Mouse (Mus musculus) neural tube, embryonic 11.5 days (tissue): ENCODE measurements around the gene Arid5b. TPM values are rescaled to one million over a fixed set of nuclear protein-coding genes. Genes with fewer than 3 reads are reported as not detected.

Experiments
- ATAC-seq: fragments of 200-750 bp; cut with Nextera tagmentation; 2 replicates; pipeline ENCODE4 v1.8.0; 2017; ENCODE audit warnings: moderate number of reproducible peaks, mild to moderate bottlenecking, moderate TSS enrichment, moderate library complexity; ENCODE audit not compliant: insufficient read depth, low FRiP score, low TSS enrichment
- DNase-seq: peaks from one replicate; pipeline ENCODE4 v3.0.0-alpha.2; 2015; ENCODE audit warnings: low spot score
- H3K27ac ChIP-seq: fragments of 300-500 bp; sonication (generic); 2 replicates; pipeline ENCODE4 v1.5.1; 2014; ENCODE audit warnings: low read depth, mild to moderate bottlenecking, low read length
- H3K27me3 ChIP-seq: fragments of 300-500 bp; sonication (generic); 2 replicates; pipeline ENCODE4 v1.6.1; 2014; ENCODE audit warnings: mild to moderate bottlenecking, low read length, mixed read lengths; ENCODE audit not compliant: control insufficient read depth, insufficient read depth
- H3K36me3 ChIP-seq: fragments of 300-500 bp; sonication (generic); 2 replicates; pipeline ENCODE4 v1.6.1; 2014; ENCODE audit warnings: mild to moderate bottlenecking, low read length, moderate library complexity, mixed read lengths; ENCODE audit not compliant: control insufficient read depth, insufficient read depth
- H3K4me1 ChIP-seq: fragments of 300-500 bp; sonication (generic); 2 replicates; pipeline ENCODE4 v1.6.1; 2014; ENCODE audit warnings: low read length, mixed read lengths; ENCODE audit not compliant: control insufficient read depth, insufficient read depth
- H3K4me2 ChIP-seq: fragments of 300-500 bp; sonication (generic); 2 replicates; pipeline ENCODE4 v1.6.1; 2014; ENCODE audit warnings: low read depth, mild to moderate bottlenecking, moderate library complexity
- H3K4me3 ChIP-seq: fragments of 300-500 bp; sonication (generic); 2 replicates; pipeline ENCODE4 v1.5.1; 2014; ENCODE audit warnings: low read depth, low read length
- H3K9ac ChIP-seq: fragments of 300-500 bp; sonication (generic); 2 replicates; pipeline ENCODE4 v1.6.1; 2014; ENCODE audit warnings: mild to moderate bottlenecking, low read length
- H3K9me3 ChIP-seq: fragments of 300-500 bp; sonication (generic); 2 replicates; pipeline ENCODE4 v1.6.1; 2016; ENCODE audit warnings: low read length; ENCODE audit not compliant: control insufficient read depth
- whole genome bisulfite sequencing: fragments of 180-500 bp; shearing (Covaris S2); extraction: QIAGEN DNeasy Blood & Tissue Kit; methylation state at CpG from one replicate; pipeline ENCODE4 v1.1.7; 2014; 5-methylcytosine and 5-hydroxymethylcytosine counted together
- polyA plus RNA-seq: library from polyadenylated mRNA; unstranded; fragments of >200 nt; fragmentation: Nextera tagmentation; extraction: Ambion mirVana; gene quantifications from 2 replicates; pipeline ENCODE4 v1.2.1, GENCODE M21; 2014

Gene Arid5b
- polyA plus RNA-seq, 1 experiment from 2014 or later: 15.0 TPM

DNA sequence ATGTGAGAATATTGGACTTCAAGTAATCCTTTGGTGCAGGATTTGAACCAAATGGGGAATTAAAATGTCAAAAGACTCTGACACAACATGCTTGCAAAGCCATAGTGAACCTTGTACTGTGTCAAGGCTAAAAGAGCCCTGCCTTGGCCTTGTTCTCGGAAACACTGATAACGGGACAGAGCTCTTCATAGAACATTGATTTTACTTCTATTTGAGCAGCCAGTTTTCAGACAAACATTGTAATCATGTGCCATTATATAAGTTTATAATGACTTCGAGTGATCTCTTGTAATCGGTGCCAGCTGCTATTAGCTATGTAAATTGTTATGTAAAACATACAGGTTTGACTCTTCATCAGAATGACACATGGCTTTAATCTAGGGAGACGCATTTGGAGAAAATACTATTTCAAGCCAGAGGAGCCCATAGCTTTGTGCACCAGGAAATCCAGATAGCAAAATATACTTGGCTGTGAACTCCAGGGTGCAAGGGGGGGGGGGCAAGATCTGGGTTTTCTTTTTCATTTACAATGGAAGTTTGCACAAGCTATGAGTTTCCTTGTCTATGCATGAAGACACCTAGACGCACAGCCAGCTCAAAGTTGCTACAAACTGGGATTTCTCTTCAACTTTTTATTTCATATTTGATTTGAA is 150.8 kb downstream of the Arid5b start:
- Histone ChIP-seq H3K27me3 (no peaks in the 10 kb centered on the region), H3K9me3 (no peaks in the 10 kb centered on the region), H3K4me3 (no peak overlapping the region), H3K36me3 (no peaks in the 10 kb centered on the region; the same call in 1 of the 2 replicates), H3K4me2 (no peak overlapping the region), H3K9ac (no peak overlapping the region), H3K4me1 (no peaks in the 10 kb centered on the region), H3K27ac (no peak overlapping the region)
- DNase-seq (no peak), ATAC-seq (no peak)
- WGBS: 89% methylated on average over 6 of the region's 6 CpGs

DNA sequence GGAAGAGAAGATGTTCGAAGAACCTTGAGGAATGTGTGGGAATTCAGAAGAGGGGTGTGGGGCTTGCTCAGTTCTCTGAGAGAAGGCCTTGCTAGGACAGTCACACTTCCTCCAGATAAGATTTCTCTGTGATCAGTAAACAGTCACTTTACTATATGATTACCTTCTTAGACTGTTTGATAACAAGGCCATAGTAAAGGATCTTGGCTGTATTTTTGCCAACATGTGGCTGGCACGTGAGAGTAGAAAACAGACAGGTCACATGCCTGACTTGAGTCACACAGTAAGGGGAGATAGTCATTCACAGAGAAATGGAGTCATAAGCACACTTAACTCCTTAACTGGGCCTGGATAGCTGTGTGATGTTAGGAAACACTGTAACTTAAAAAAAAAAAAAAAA is 151.4 kb downstream of the Arid5b start:
- H3K9me3 ChIP-seq: no peaks in the 10 kb centered on the region
- ATAC-seq: no peak
- no peaks in the 10 kb centered on the region for H3K27me3 ChIP-seq
- no peak overlapping the region for H3K4me3 ChIP-seq
- WGBS: 85% methylated on average over 2 of the region's 2 CpGs
- no peak overlapping the region for H3K4me2 ChIP-seq
- no peak overlapping the region for H3K9ac ChIP-seq
- no peak for DNase-seq
- H3K4me1 ChIP-seq: no peaks in the 10 kb centered on the region
- H3K36me3 ChIP-seq: no peaks in the 10 kb centered on the region; the same call in 1 of the 2 replicates
- no peak overlapping the region for H3K27ac ChIP-seq

DNA sequence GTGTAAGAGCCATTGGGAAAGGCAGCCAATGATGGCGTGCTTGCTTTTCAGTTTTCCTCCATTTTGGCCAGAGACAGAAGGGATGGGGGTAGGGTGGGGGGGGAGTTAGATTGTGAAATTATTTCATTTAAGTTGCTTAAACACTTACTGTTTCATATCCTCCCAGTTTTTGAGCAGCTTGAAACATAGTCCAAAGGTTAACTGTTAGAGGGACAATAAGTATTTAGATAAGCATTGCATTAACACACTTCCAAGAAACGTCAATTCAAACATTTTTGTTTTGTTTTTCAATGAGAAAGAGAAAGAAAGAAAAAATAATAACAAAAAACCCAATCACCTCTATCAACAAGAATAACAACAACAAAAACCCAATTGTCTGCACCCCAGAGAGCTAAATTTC is 152.0 kb downstream of the Arid5b start:
- Histone ChIP-seq H3K27ac (no peak overlapping the region), H3K9me3 (no peaks in the 10 kb centered on the region), H3K9ac (no peak overlapping the region), H3K4me2 (no peak overlapping the region), H3K4me3 (no peak overlapping the region), H3K27me3 (no peaks in the 10 kb centered on the region), H3K4me1 (no peaks in the 10 kb centered on the region), H3K36me3 (no peaks in the 10 kb centered on the region)
- 80% methylated on average over 2 of the region's 2 CpGs for WGBS
- DNase-seq (no peak), ATAC-seq (no peak)

DNA sequence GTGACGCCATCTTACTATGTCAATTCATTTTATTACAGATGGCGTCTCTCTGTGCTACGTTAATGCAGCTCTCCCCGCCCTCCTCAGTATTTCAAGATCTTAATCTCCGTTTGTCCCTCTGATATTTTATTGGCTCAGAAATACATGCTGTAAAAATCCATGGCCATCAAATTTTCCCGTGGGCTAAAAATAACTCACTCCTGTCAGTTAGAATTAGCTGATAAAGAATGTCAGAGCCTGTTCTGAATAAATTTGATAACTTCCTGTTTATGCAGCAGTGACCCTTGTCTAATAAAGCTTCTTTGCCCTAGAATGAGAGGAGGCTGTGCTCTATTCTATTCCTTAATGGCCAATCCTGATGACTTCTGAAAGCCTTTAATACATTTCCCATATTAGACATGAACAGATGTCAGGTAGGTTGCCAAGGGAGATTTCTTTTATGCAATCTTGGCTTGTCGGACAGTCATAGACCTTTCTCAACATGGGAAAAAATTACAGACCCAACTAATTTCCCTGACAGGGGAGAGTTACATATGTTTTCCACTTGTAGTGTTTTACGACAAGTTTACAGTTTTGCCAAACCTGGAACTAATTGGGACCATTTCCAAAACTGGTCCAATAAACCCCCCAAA is 152.5 kb downstream of the Arid5b start:
- Histone ChIP-seq H3K9ac (no peak overlapping the region), H3K27ac (no peak overlapping the region), H3K36me3 (no peaks in the 10 kb centered on the region), H3K4me1 (no peaks in the 10 kb centered on the region), H3K27me3 (no peaks in the 10 kb centered on the region), H3K4me2 (no peak overlapping the region), H3K9me3 (no peaks in the 10 kb centered on the region), H3K4me3 (no peak overlapping the region)
- 73% methylated on average over 8 of the region's 8 CpGs for WGBS
- ATAC-seq (no peak), DNase-seq (no peak)

DNA sequence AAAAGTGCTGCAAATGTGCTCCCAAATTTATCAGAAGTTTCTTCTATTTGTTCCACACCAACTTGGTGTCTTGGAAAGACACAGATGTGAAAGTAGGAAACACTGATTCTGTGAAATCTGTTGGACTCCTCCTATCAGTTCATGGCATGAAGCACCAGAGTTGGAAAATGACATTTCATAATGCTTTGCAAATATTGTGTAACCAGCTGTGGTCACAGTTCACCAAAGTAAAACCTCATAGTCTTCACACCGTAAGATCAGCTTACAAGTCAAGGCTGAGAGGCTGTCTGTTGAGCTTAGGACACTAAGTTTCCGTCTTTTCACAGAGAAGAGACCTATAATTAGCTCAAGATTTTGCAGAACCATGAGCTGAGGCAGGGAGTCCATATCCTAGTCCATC is 153.6 kb downstream of the Arid5b start:
- Histone ChIP-seq H3K36me3 (no peaks in the 10 kb centered on the region), H3K9me3 (no peaks in the 10 kb centered on the region), H3K4me3 (no peak overlapping the region), H3K9ac (no peak overlapping the region), H3K27ac (no peak overlapping the region), H3K4me2 (no peak overlapping the region), H3K4me1 (no peaks in the 10 kb centered on the region), H3K27me3 (no peaks in the 10 kb centered on the region)
- WGBS: 87% methylated on average over 2 of the region's 2 CpGs
- DNase-seq: no peak
- ATAC-seq: no peak

DNA sequence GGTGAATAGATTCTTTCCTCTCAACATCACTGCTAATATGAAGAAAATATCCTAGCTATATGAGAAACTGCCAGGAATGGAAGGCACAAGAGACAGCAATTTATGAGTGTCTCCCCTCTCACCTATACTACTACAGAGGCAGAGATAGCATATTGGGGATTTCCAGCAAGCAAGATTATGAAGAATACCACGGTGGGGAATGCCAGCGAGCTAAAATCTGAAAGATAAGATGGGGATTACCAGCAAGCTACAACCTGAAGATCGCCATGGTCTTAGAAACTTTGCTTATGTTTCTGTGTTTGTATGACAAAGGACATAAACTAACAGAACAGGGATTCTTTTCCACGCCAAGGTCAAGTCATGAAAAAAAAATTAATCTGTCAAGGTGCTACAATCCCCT is 155.1 kb downstream of the Arid5b start:
- no peaks in the 10 kb centered on the region for H3K27me3 ChIP-seq
- H3K4me1 ChIP-seq: no peaks in the 10 kb centered on the region
- ATAC-seq: no peak
- H3K4me2 ChIP-seq: no peak overlapping the region
- H3K4me3 ChIP-seq: no peak overlapping the region
- H3K9ac ChIP-seq: no peak overlapping the region
- no peak overlapping the region for H3K27ac ChIP-seq
- 93% methylated on average over 4 of the region's 4 CpGs for WGBS
- DNase-seq: no peak
- no peaks in the 10 kb centered on the region for H3K9me3 ChIP-seq
- H3K36me3 ChIP-seq: no peaks in the 10 kb centered on the region

DNA sequence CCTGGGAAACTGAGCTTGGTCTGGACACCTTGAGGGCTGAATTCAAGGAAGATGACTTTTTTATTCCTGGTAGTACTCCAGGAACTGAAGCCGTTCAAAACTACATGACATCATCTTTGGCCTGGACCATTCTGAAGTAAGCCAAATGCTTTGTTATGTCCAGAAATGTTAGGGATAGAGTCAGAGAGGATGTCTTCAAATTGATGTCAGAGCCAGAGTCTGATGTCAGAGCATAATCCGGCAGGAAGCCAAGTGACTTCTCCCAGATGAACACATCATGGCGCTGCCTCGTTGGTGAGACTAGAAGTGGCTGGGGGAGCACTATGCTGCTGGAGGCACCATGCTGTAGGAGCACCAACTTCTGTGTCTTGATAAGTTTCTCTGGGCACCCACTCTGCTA is 156.6 kb downstream of the Arid5b start:
- 89% methylated on average over 4 of the region's 4 CpGs for WGBS
- H3K36me3 ChIP-seq: no peaks in the 10 kb centered on the region
- no peak overlapping the region for H3K9ac ChIP-seq
- H3K27me3 ChIP-seq: no peaks in the 10 kb centered on the region
- no peak overlapping the region for H3K27ac ChIP-seq
- no peaks in the 10 kb centered on the region for H3K4me1 ChIP-seq
- no peak overlapping the region for H3K4me2 ChIP-seq
- H3K4me3 ChIP-seq: no peak overlapping the region
- no peaks in the 10 kb centered on the region for H3K9me3 ChIP-seq
- DNase-seq (no peak), ATAC-seq (no peak)

DNA sequence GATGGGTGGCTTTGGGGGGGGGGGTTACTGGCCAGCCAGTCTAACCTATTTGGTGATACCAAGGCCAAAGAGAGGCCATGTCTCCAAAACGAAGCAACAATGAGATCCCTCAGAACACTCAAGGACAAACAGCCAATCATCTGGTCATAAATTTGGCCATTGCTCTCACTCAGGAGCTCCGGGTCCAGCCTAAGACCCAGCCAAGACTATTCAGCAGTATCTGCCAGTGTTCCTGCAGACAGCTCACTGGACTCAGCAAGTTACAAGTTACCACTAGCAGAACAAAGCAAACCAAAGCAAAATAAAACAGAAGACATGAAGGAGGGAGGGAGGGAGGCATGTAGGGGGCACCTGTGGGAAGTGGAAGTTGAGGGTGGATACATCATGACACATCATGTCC is 157.3 kb downstream of the Arid5b start:
- no peak for DNase-seq
- H3K27me3 ChIP-seq: no peaks in the 10 kb centered on the region
- no peak overlapping the region for H3K9ac ChIP-seq
- H3K4me2 ChIP-seq: no peak overlapping the region
- no peaks in the 10 kb centered on the region for H3K36me3 ChIP-seq
- no peak for ATAC-seq
- no peak overlapping the region for H3K27ac ChIP-seq
- H3K9me3 ChIP-seq: no peaks in the 10 kb centered on the region
- H3K4me3 ChIP-seq: no peak overlapping the region
- H3K4me1 ChIP-seq: no peaks in the 10 kb centered on the region
- 77% methylated on average over 2 of the region's 2 CpGs for WGBS

DNA sequence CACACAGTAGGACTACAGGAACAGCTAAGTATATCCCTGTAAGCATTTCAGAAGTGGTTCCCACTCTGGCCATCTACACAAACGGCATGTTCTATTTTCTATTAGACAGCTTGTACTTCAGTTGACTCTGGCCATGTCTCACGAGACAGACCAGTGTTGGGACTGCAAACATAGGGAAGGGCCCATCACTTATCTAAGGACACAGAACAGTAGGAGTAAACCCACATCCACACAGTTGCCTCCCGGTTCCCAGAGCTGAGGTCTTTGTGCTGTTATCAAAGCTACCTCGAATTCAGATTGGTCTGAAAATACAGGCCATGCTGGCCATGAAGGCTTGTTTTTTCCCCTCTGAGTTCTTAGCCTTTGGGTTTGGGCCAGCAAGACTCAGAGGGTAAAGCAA is 158.5 kb downstream of the Arid5b start:
- no peaks in the 10 kb centered on the region for H3K9me3 ChIP-seq
- no peaks in the 10 kb centered on the region for H3K27me3 ChIP-seq
- no peaks in the 10 kb centered on the region for H3K4me1 ChIP-seq
- DNase-seq: no peak
- ATAC-seq: no peak
- H3K4me3 ChIP-seq: no peak overlapping the region
- no peak overlapping the region for H3K9ac ChIP-seq
- H3K27ac ChIP-seq: no peak overlapping the region
- 90% methylated on average over 4 of the region's 4 CpGs for WGBS
- no peaks in the 10 kb centered on the region for H3K36me3 ChIP-seq
- H3K4me2 ChIP-seq: no peak overlapping the region
